Mouse (Mus musculus) liver, embryonic 14.5 days (tissue): ENCODE results near the gene F2. TPM values are rescaled to one million over a fixed set of nuclear protein-coding genes. Genes with fewer than 3 reads are reported as not detected.

Experiments used
- ATAC-seq: fragments of 200-750 bp; cut with Nextera tagmentation; 2 replicates; pipeline ENCODE4 v1.8.0; 2017; ENCODE audit warnings: moderate number of reproducible peaks, mild to moderate bottlenecking, moderate library complexity; ENCODE audit not compliant: insufficient read depth
- DNase-seq, 3 experiments: peaks; one replicate each; pipeline ENCODE4 v3.0.0-alpha.2; 2012 to 2013; ENCODE audit warnings: low read depth in 3 of 3, low spot score in 3 of 3
- H3K27ac ChIP-seq: fragments of 300-500 bp; sonication (generic); 2 replicates; pipeline ENCODE4 v1.5.1; 2014; ENCODE audit warnings: moderate library complexity, mild to moderate bottlenecking, control low read depth, inconsistent platforms
- H3K27me3 ChIP-seq: fragments of 300-500 bp; sonication (generic); 2 replicates; pipeline ENCODE4 v1.6.1; 2014; ENCODE audit warnings: mild to moderate bottlenecking, low read length, moderate library complexity; ENCODE audit not compliant: control insufficient read depth, insufficient read depth
- H3K36me3 ChIP-seq: fragments of 300-500 bp; sonication (generic); replicated peaks from 2 replicates; pipeline ENCODE4 v1.6.1; 2014; ENCODE audit warnings: low read depth; ENCODE audit not compliant: control insufficient read depth, insufficient read depth
- H3K4me1 ChIP-seq, 2 experiments: fragments of 200-500 bp in 1 of 2; fragments of 300-500 bp in 1 of 2; sonication (generic) in 1 of 2; replicated peaks; 2 replicates each; pipeline ENCODE4 v1.6.1; 2012 to 2014; ENCODE audit warnings: antibody characterized with exemption in 1 of 2, inconsistent platforms in 1 of 2, low read length in 1 of 2; ENCODE audit not compliant: control insufficient read depth in 2 of 2, insufficient read depth in 2 of 2
- H3K4me2 ChIP-seq: fragments of 300-500 bp; sonication (generic); 2 replicates; pipeline ENCODE4 v1.6.1; 2014; ENCODE audit warnings: low read depth, mild to moderate bottlenecking, control low read depth, moderate library complexity
- H3K4me3 ChIP-seq, 2 experiments: fragments of 200-500 bp in 1 of 2; fragments of 300-500 bp in 1 of 2; sonication (generic) in 1 of 2; 2 replicates each; pipeline ENCODE4 v1.5.1; 2012 to 2014; ENCODE audit warnings: low read depth in 2 of 2, low read length in 2 of 2, mild to moderate bottlenecking in 2 of 2, control low read depth in 1 of 2, inconsistent platforms in 1 of 2, moderate library complexity in 1 of 2; ENCODE audit not compliant: insufficient read depth in 1 of 2
- H3K9ac ChIP-seq: fragments of 300-500 bp; sonication (generic); replicated peaks from 2 replicates; pipeline ENCODE4 v1.6.1; 2014; ENCODE audit warnings: mild to moderate bottlenecking, control low read depth, moderate library complexity
- H3K9me3 ChIP-seq: fragments of 300-500 bp; sonication (generic); 2 replicates; pipeline ENCODE4 v1.6.1; 2016; ENCODE audit warnings: low read length, mixed read lengths; ENCODE audit not compliant: control insufficient read depth
- CTCF ChIP-seq: IDR thresholded peaks from 2 replicates; pipeline ENCODE4 v1.5.1; 2016; ENCODE audit warnings: antibody characterized with exemption, low read depth, control low read depth
- EP300 ChIP-seq: IDR thresholded peaks from 2 replicates; pipeline ENCODE4 v1.6.1; 2016; ENCODE audit warnings: antibody characterized with exemption, low read depth
- WGBS: fragments of 180-500 bp; shearing (Covaris S2); extraction: QIAGEN DNeasy Blood & Tissue Kit; methylation state at CpG from one replicate; pipeline ENCODE4 v1.1.7; 2014; ENCODE audit not compliant: insufficient replicate concordance; 5-methylcytosine and 5-hydroxymethylcytosine counted together
- polyA plus RNA-seq, 2 experiments: library from polyadenylated mRNA; depleted of rRNA in 1 of 2; stranded (reverse) in 1 of 2; unstranded in 1 of 2; fragments of >200 nt; fragmentation: Nextera tagmentation in 1 of 2; extraction: Ambion mirVana in 1 of 2; gene quantifications; 2 replicates each; pipeline versions ENCODE4 v1.2.1 to v1.2.3; 2012 to 2014

F2 gene
- polyA plus RNA-seq, 2 experiments = 202 to 203 TPM

DNA sequence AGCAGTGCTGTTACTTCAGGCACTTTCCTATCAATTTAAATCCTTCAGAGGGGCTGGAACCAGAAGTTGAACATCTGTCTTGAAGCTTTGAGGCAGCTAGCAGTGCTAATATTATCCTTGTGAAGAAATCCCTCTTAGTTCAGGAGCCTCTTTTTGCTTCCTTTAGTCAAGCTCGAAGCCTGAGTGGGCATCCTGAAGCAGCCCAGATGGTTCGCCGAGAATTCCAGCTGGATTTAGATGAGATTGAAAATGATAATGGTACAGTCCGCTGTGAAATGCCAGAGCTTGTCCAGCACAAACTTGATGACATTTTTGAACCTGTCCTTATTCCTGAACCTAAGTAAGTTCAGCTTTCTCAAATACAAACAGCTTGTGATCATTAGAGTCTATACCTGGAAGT, 35.7 kb downstream of the F2 start:
- WGBS = 92% methylated on average over 4 of the region's 4 CpGs
- peaks cover 73% of the 10 kb centered on the region for H3K36me3 ChIP-seq

DNA sequence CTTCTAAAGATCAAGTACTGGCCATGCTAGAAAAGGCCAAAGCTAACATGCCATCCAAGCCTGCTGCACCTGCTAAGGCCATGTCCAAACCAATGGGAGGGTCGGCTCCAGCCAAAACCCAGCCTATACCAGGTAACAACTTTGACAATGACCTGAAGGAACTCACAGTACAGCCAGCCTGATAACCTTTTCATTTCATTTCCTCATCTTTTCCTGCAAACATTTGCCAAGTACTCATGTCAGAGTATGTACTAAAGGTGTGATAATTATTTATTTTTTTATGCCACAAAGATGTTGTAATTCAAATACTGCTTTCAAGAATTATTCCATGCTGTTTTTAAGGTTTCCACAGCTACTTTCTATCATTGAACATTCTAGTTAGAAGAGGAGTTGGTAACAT, 50.0 kb downstream of the F2 start:
- no peak for DNase-seq
- 91% methylated on average over 1 of the region's 1 CpGs for WGBS

More for the DNA sequence above, 35.7 kb downstream of the F2 start:
- Histone ChIP-seq H3K4me2 (no peak overlapping the region), H3K27ac (no peak overlapping the region), H3K9me3 (no peaks in the 10 kb centered on the region), H3K27me3 (no peaks in the 10 kb centered on the region), H3K4me1 (no peaks in the 10 kb centered on the region), H3K4me3 (no peak overlapping the region), H3K9ac (no peak overlapping the region)
- ATAC-seq (no peak), DNase-seq (no peak)
- TF ChIP-seq EP300 (no peak), CTCF (no peak)

DNA sequence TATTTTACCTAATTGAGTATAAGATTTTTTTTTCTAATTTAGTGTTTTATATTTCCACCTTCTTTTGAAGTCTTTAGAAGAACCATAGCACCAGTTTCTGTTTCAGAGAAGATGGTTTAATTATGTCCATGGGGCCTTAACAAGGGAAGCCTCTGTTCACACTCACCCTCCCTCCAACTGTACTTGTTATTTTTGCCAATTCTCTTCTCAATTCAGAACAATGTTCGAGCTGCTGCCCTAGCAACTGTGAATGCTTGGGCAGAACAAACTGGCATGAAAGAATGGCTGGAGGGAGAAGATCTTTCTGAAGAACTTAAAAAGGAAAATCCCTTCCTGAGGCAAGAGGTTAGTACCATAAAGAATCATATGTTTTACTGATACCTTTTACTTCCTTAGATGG, 55.3 kb downstream of the F2 start:
- Histone ChIP-seq H3K36me3 (peaks cover 64% of the 10 kb centered on the region), H3K4me2 (no peak overlapping the region), H3K4me3 (no peak overlapping the region), H3K27me3 (no peaks in the 10 kb centered on the region), H3K4me1 (no peaks in the 10 kb centered on the region), H3K27ac (no peak overlapping the region), H3K9me3 (no peaks in the 10 kb centered on the region), H3K9ac (no peak overlapping the region)
- DNase-seq (no peak), ATAC-seq (no peak)
- TF ChIP-seq EP300 (no peak), CTCF (no peak)
- 81% methylated on average over 1 of the region's 1 CpGs for WGBS

More for the DNA sequence above, 50.0 kb downstream of the F2 start:
- Histone ChIP-seq H3K9me3 (no peaks in the 10 kb centered on the region), H3K9ac (no peak overlapping the region), H3K4me1 (no peaks in the 10 kb centered on the region), H3K27me3 (no peaks in the 10 kb centered on the region), H3K4me2 (no peak overlapping the region), H3K27ac (no peak overlapping the region), H3K36me3 (peaks cover 56% of the 10 kb centered on the region), H3K4me3 (no peak overlapping the region)
- no peak for TF ChIP-seq EP300
- TF ChIP-seq CTCF = no peak
- no peak for ATAC-seq

Other genes with a start within 250 kb of the F2 start
- 1.6 and 2.1 TPM in 2 replicates for gene 1110051M20Rik, start 191.7 kb downstream of the F2 start, polyA plus RNA-seq (2012; rRNA removed)
- gene 1110051M20Rik, start 191.7 kb downstream of the F2 start, polyA plus RNA-seq (2014; fragmentation: Nextera tagmentation; extraction: Ambion mirVana) = 6.6 and 7.3 TPM in 2 replicates
- 0.69 and 0.70 TPM in 2 replicates for gene Lrp4, start 178.9 kb downstream of the F2 start, polyA plus RNA-seq (2012; rRNA removed)
- 0.58 and 0.69 TPM in 2 replicates for gene Lrp4, start 178.9 kb downstream of the F2 start, polyA plus RNA-seq (2014; fragmentation: Nextera tagmentation; extraction: Ambion mirVana)
- gene Ckap5, start 109.7 kb downstream of the F2 start, polyA plus RNA-seq (2012; rRNA removed) = 12.8 and 20.6 TPM in 2 replicates
- gene Ckap5, start 109.7 kb downstream of the F2 start, polyA plus RNA-seq (2014; fragmentation: Nextera tagmentation; extraction: Ambion mirVana) = 35.9 and 37.3 TPM in 2 replicates
- gene Zfp408, start 13.4 kb upstream of the F2 start, polyA plus RNA-seq (2012; rRNA removed) = 5.1 and 5.4 TPM in 2 replicates
- 1.0 and 1.2 TPM in 2 replicates for gene Zfp408, start 13.4 kb upstream of the F2 start, polyA plus RNA-seq (2014; fragmentation: Nextera tagmentation; extraction: Ambion mirVana)
- gene Arhgap1, start 13.4 kb upstream of the F2 start, polyA plus RNA-seq (2012; rRNA removed) = 22.4 and 25.8 TPM in 2 replicates
- 32.1 and 37.3 TPM in 2 replicates for gene Arhgap1, start 13.4 kb upstream of the F2 start, polyA plus RNA-seq (2014; fragmentation: Nextera tagmentation; extraction: Ambion mirVana)
- 7.4 and 7.5 TPM in 2 replicates for gene Atg13, start 74.2 kb upstream of the F2 start, polyA plus RNA-seq (2012; rRNA removed)
- 11.3 and 12.9 TPM in 2 replicates for gene Atg13, start 74.2 kb upstream of the F2 start, polyA plus RNA-seq (2014; fragmentation: Nextera tagmentation; extraction: Ambion mirVana)
- gene Harbi1, start 74.4 kb upstream of the F2 start, polyA plus RNA-seq (2012; rRNA removed) = 2.2 and 2.3 TPM in 2 replicates
- 3.4 and 4.8 TPM in 2 replicates for gene Harbi1, start 74.4 kb upstream of the F2 start, polyA plus RNA-seq (2014; fragmentation: Nextera tagmentation; extraction: Ambion mirVana)
- gene Ambra1, start 93.7 kb upstream of the F2 start, polyA plus RNA-seq (2012; rRNA removed) = 3.7 and 3.9 TPM in 2 replicates
- gene Ambra1, start 93.7 kb upstream of the F2 start, polyA plus RNA-seq (2014; fragmentation: Nextera tagmentation; extraction: Ambion mirVana) = 3.9 and 4.2 TPM in 2 replicates